Mouse (Mus musculus) G1E (cell line): ENCODE measurements around the gene Ccpg1.

Experiments used
- CTCF ChIP-seq: IDR thresholded peaks from 2 replicates; pipeline ENCODE4 v1.5.1; 2012; ENCODE audit warnings: low read depth, low read length, inconsistent platforms, mixed read lengths
- GATA1 ChIP-seq: IDR thresholded peaks from 2 replicates; pipeline ENCODE4 v1.6.1; 2012; ENCODE audit warnings: borderline replicate concordance, low read length, inconsistent platforms, mixed read lengths
- POLR2AphosphoS5 ChIP-seq: IDR thresholded peaks from 2 replicates; pipeline ENCODE4 v1.6.1; 2012; ENCODE audit warnings: low read depth, low read length, inconsistent platforms; ENCODE audit not compliant: insufficient replicate concordance

DNA sequence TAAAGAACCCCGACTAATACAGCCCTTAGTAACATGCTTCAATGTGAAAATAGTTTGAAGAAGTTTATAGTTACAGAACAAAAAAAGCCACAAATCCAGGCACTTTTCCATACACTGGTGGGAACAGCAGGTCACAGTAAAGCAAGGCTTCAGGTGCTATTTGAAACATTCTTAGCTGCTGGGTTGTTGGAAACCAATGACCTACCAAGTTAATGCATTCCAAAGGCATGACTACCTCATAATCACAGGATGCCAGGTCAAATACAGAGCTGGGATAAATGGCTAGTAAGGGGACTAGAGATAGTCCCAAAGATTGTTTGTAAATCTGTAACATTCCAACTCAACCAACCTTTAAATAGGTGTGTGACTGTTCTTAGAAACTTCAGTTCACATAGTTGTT is 10.0 kb upstream of the Ccpg1 start:
- no peak for TF ChIP-seq CTCF
- TF ChIP-seq POLR2AphosphoS5: no peak
- no peak for TF ChIP-seq GATA1
